Mouse (Mus musculus) CH12.LX (cell line): ENCODE data around the gene Cbx6. TPM values are rescaled to one million over a fixed set of nuclear protein-coding genes. Genes with fewer than 3 reads are reported as not detected.

Experiments used
- DNase-seq: peaks from one replicate; pipeline ENCODE4 v3.0.0-alpha.2; 2013; ENCODE audit errors: extremely low read depth
- H3K27ac ChIP-seq: 2 replicates; pipeline ENCODE4 v1.5.1; 2012; ENCODE audit warnings: low read depth, mild to moderate bottlenecking, control low read depth, moderate library complexity; ENCODE audit not compliant: insufficient read depth
- H3K27me3 ChIP-seq: replicated peaks from 2 replicates; pipeline ENCODE3; 2012; ENCODE audit warnings: inconsistent platforms
- H3K36me3 ChIP-seq, 2 experiments: replicated peaks in 1 of 2; 2 replicates each; pipeline versions ENCODE3 to v1.6.1; 2012; ENCODE audit warnings: inconsistent platforms in 1 of 2, low read length in 1 of 2, mild to moderate bottlenecking in 1 of 2, mixed read lengths in 1 of 2, moderate library complexity in 1 of 2; ENCODE audit not compliant: control insufficient read depth in 1 of 2, insufficient read depth in 1 of 2
- H3K4me1 ChIP-seq, 2 experiments: 2 replicates each; pipeline ENCODE4 v1.6.1; 2012; ENCODE audit warnings: inconsistent platforms in 1 of 2, moderate library complexity in 1 of 2; ENCODE audit not compliant: insufficient read depth in 2 of 2, control insufficient read depth in 1 of 2
- H3K4me2 ChIP-seq: 2 replicates; pipeline ENCODE4 v1.6.1; 2012; ENCODE audit warnings: low read depth, mild to moderate bottlenecking, control low read depth; ENCODE audit not compliant: poor library complexity, insufficient read depth, severe bottlenecking
- H3K4me3 ChIP-seq, 3 experiments: fragments of 150-350 bp in 1 of 3; sonication (generic) in 1 of 3; replicated peaks in 1 of 3; 2 replicates each; pipeline versions ENCODE3 to v1.5.1; 2011 to 2012; ENCODE audit warnings: low read depth in 2 of 3, low read length in 2 of 3, mild to moderate bottlenecking in 2 of 3, moderate library complexity in 2 of 3, control low read depth in 1 of 3, improper control_type of control experiment in 1 of 3, inconsistent platforms in 1 of 3, mixed read lengths in 1 of 3; ENCODE audit not compliant: poor library complexity in 1 of 3
- H3K79me2 ChIP-seq: replicated peaks from 2 replicates; pipeline ENCODE4 v1.6.1; 2012; ENCODE audit warnings: mild to moderate bottlenecking, moderate library complexity; ENCODE audit not compliant: control insufficient read depth, poor library complexity, insufficient read depth, severe bottlenecking; ENCODE audit errors: extremely low read depth
- H3K9ac ChIP-seq: 2 replicates; pipeline ENCODE4 v1.6.1; 2012; ENCODE audit warnings: low read depth, mild to moderate bottlenecking, control low read depth, moderate library complexity; ENCODE audit not compliant: insufficient read depth
- H3K9me3 ChIP-seq: replicated peaks from 2 replicates; pipeline ENCODE3; 2012; ENCODE audit warnings: low read length, inconsistent platforms, mixed read lengths
- BHLHE40 ChIP-seq: IDR thresholded peaks from 2 replicates; pipeline ENCODE4 v1.6.1; 2011; ENCODE audit warnings: mild to moderate bottlenecking, low read depth, low read length, improper control_type of control experiment
- CTCF ChIP-seq, 2 experiments: IDR thresholded peaks in 1 of 2; conservative IDR thresholded peaks in 1 of 2; 2 replicates each; pipeline ENCODE4 v1.5.1; 2011 to 2012; ENCODE audit warnings: low read depth in 2 of 2, low read length in 2 of 2, improper control_type of control experiment in 1 of 2, inconsistent platforms in 1 of 2, mild to moderate bottlenecking in 1 of 2, moderate library complexity in 1 of 2
- E2F4 ChIP-seq: IDR thresholded peaks from 2 replicates; pipeline ENCODE4 v1.6.1; 2011; ENCODE audit warnings: low read depth, low read length, improper control_type of control experiment; ENCODE audit not compliant: insufficient replicate concordance
- ELF1 ChIP-seq: IDR thresholded peaks from 2 replicates; pipeline ENCODE4 v1.6.1; 2014; ENCODE audit warnings: low read depth, mild to moderate bottlenecking, inconsistent platforms, low read length, improper control_type of control experiment
- ETS1 ChIP-seq: conservative IDR thresholded peaks from 2 replicates; pipeline ENCODE4 v1.6.1; 2012; ENCODE audit warnings: low read depth, mild to moderate bottlenecking, inconsistent platforms, low read length, improper control_type of control experiment, moderate library complexity
- IRF4 ChIP-seq: IDR thresholded peaks from 2 replicates; pipeline ENCODE4 v1.6.1; 2014; ENCODE audit warnings: low read depth, mild to moderate bottlenecking, inconsistent platforms, low read length, improper control_type of control experiment
- JUND ChIP-seq: conservative IDR thresholded peaks from 2 replicates; pipeline ENCODE4 v1.6.1; 2011; ENCODE audit warnings: low read depth, low read length, improper control_type of control experiment
- KAT2A ChIP-seq: IDR thresholded peaks from 2 replicates; pipeline ENCODE4 v1.6.1; 2012; ENCODE audit warnings: low read length, improper control_type of control experiment, inconsistent platforms; ENCODE audit not compliant: insufficient replicate concordance
- MAFK ChIP-seq: IDR thresholded peaks from 2 replicates; pipeline ENCODE4 v1.6.1; 2011; ENCODE audit warnings: low read length, improper control_type of control experiment; ENCODE audit not compliant: insufficient replicate concordance
- MYC ChIP-seq: IDR thresholded peaks from 2 replicates; pipeline ENCODE4 v1.6.1; 2011; ENCODE audit warnings: low read depth, mild to moderate bottlenecking, improper control_type of control experiment, low read length
- NELFE ChIP-seq: IDR thresholded peaks from 2 replicates; pipeline ENCODE4 v1.6.1; 2011; ENCODE audit warnings: low read depth, low read length, improper control_type of control experiment
- PAX5 ChIP-seq: IDR thresholded peaks from 2 replicates; pipeline ENCODE4 v1.6.1; 2012; ENCODE audit warnings: low read length, inconsistent platforms, mixed read lengths
- POLR2A ChIP-seq: IDR thresholded peaks from 2 replicates; pipeline ENCODE4 v1.6.1; 2011; ENCODE audit warnings: low read depth, mild to moderate bottlenecking, improper control_type of control experiment, low read length
- POLR2AphosphoS2 ChIP-seq: IDR thresholded peaks from 2 replicates; pipeline ENCODE4 v1.6.1; 2011; ENCODE audit warnings: low read depth, low read length, improper control_type of control experiment
- RAD21 ChIP-seq: IDR thresholded peaks from 2 replicates; pipeline ENCODE4 v1.6.1; 2011; ENCODE audit warnings: low read depth, mild to moderate bottlenecking, low read length, improper control_type of control experiment, moderate library complexity
- RCOR1 ChIP-seq: conservative IDR thresholded peaks from 2 replicates; pipeline ENCODE4 v1.6.1; 2012; ENCODE audit warnings: low read depth, mild to moderate bottlenecking, inconsistent platforms, low read length, improper control_type of control experiment
- SIN3A ChIP-seq: IDR thresholded peaks from 2 replicates; pipeline ENCODE4 v1.6.1; 2012; ENCODE audit warnings: low read length, improper control_type of control experiment, inconsistent platforms
- TBP ChIP-seq: conservative IDR thresholded peaks from 2 replicates; pipeline ENCODE4 v1.6.1; 2011; ENCODE audit warnings: low read depth, low read length, improper control_type of control experiment
- UBTF ChIP-seq: IDR thresholded peaks from 2 replicates; pipeline ENCODE4 v1.6.1; 2012; ENCODE audit warnings: low read depth, mild to moderate bottlenecking, inconsistent platforms, low read length, improper control_type of control experiment, moderate library complexity
- USF1 ChIP-seq: IDR thresholded peaks from 2 replicates; pipeline ENCODE4 v1.6.1; 2014; ENCODE audit warnings: low read depth, mild to moderate bottlenecking, inconsistent platforms, low read length, improper control_type of control experiment
- USF2 ChIP-seq: conservative IDR thresholded peaks from 2 replicates; pipeline ENCODE4 v1.6.1; 2011; ENCODE audit warnings: low read depth, low read length, improper control_type of control experiment
- ZKSCAN1 ChIP-seq: IDR thresholded peaks from 2 replicates; pipeline ENCODE4 v1.6.1; 2012; ENCODE audit warnings: low read depth, inconsistent platforms, low read length, improper control_type of control experiment, borderline replicate concordance
- ZMIZ1 ChIP-seq: IDR thresholded peaks from 2 replicates; pipeline ENCODE4 v1.6.1; 2012; ENCODE audit warnings: low read depth, mild to moderate bottlenecking, inconsistent platforms, low read length, improper control_type of control experiment
- dilution Hi-C: fragments of 300-500 bp; cut with MboI; formaldehyde crosslinking; loops from 2 replicates; pipeline ENCODE4 v1.14.3; 2020; ENCODE audit warnings: low sequenced_read_pairs; ENCODE audit not compliant: extremely low pct_unique_long_range_greater_than_20kb, extremely low pct_ligation_motif_present
- in situ Hi-C: fragments of 300-500 bp; cut with MboI; formaldehyde crosslinking; loops from 3 replicates; pipeline ENCODE4 v1.14.3; 2019; ENCODE audit warnings: low sequenced_read_pairs, low pct_ligation_motif_present, low pct_unique_long_range_greater_than_20kb, mixed read lengths
- polyA plus RNA-seq: library from polyadenylated mRNA; unstranded; fragments of >175 nt; gene quantifications from 2 replicates; pipeline ENCODE4 v1.2.1, GENCODE M21; 2012; ENCODE audit warnings: low read depth; ENCODE audit not compliant: insufficient read length
- total RNA-seq, 2 experiments: library from RNA; depleted of rRNA; stranded (reverse); fragments of 300-350 nt in 1 of 2; fragments of >200 nt in 1 of 2; gene quantifications; 2 replicates each; pipeline ENCODE4 v1.2.3; 2012 to 2014

Cbx6 gene
- total and polyA plus RNA-seq, 3 experiments = 11.1 to 40.7 (median 29.9) TPM

DNA sequence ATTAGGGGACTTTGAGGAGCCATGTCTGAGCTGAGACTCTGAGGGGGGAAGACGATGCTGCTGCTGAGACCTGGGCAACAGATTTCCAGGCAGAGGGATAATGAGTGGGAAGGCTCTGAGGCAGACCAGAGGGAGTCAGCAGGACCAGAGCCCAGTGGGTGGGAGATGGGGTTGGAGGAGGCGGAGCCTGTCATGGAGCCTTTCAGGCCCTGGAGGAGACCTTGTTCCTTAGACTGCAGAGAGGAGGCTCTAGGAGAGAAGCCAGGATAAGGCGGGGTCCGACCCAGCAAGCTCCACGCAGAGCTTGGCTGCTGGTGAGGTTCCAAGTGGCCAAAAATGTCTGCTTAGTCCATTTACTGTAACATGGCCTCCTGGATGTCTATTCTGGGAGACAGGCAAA is 12.6 kb upstream of the Cbx6 start:
- H3K9ac ChIP-seq = no peak overlapping the region
- H3K79me2 ChIP-seq = no peaks in the 10 kb centered on the region
- H3K4me2 ChIP-seq = no peak overlapping the region
- H3K4me1 ChIP-seq = peaks cover 0 to 4% of the 10 kb centered on the region in 2 experiments; a peak in 1 of 4 replicates
- in situ Hi-C loops = no loop called here
- no peak for TF ChIP-seq ETS1
- no peaks in the 10 kb centered on the region for H3K36me3 ChIP-seq
- dilution Hi-C loops = no loop called here
- H3K4me3 ChIP-seq = no peak overlapping the region
- no peak overlapping the region for H3K27ac ChIP-seq
- peaks cover 3% of the 10 kb centered on the region for H3K27me3 ChIP-seq
- peaks cover 9% of the 10 kb centered on the region for H3K9me3 ChIP-seq
- DNase-seq = no peak

DNA sequence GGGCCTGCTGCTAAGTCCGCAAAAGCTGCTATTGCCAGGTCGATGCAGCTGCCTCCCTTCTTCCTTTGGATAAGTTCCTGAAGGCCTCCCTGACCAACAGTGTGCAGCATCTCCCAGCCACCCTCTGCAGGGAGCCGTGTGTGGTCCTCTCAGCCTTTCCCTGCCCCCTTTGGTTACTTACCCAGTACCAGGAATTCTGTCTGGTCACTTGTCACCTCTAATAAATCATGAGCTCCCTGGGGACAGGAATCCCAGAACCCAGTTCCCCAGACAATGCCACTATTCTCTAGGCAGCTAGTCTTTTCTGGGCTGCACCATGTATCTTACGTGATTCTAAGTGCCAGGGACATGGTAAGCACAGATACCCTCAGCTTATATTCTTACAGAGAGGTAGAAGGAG is 11.5 kb upstream of the Cbx6 start:
- Histone ChIP-seq H3K27me3 (peaks cover 8% of the 10 kb centered on the region), H3K9ac (no peak overlapping the region), H3K36me3 (no peaks in the 10 kb centered on the region), H3K4me2 (no peak overlapping the region), H3K27ac (no peak overlapping the region), H3K9me3 (peaks cover 9% of the 10 kb centered on the region), H3K79me2 (no peaks in the 10 kb centered on the region), H3K4me3 (no peak overlapping the region), H3K4me1 (peaks cover 3 to 4% of the 10 kb centered on the region in 2 experiments; a peak in 1 of 4 replicates)
- TF ChIP-seq ZKSCAN1 (no peak), SIN3A (no peak), TBP (no peak), MAFK (no peak), POLR2AphosphoS2 (no peak), NELFE (no peak), CTCF (conservative IDR thresholded peaks at IDR 0.05 in 1 of 2, IDR thresholded peaks at IDR 0.05 in 1 of 2; ENCODE audit: low read depth in 2 of 2, low read length in 2 of 2) (no peak), KAT2A (no peak), USF2 (no peak)
- in situ Hi-C loops = no loop called here
- dilution Hi-C loops = no loop called here
- DNase-seq = no peak

DNA sequence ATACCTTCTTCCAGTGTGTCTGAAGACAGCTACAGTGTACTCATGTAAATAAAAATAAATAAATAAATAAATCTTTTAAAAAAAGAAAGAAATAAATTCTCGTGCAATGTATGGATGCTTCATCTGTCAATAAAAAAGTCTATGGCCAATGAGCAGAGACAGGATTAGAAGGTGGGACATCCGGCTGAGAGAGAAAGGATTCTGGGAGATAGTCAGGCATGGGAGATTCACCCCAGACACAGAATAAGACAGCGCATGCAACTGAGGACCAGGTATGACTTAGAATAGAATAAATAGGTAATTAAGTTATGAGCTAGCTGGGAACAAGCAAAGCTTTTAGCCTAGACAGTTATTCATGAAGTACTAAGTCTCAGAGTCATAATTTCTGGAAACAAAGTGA is 8.5 kb upstream of the Cbx6 start:
- H3K9ac ChIP-seq = no peak overlapping the region
- H3K4me1 ChIP-seq = peaks cover 6 to 13% of the 10 kb centered on the region in 2 experiments; a peak in 3 of 4 replicates
- H3K27ac ChIP-seq = no peak overlapping the region
- no peaks in the 10 kb centered on the region for H3K36me3 ChIP-seq
- dilution Hi-C loops = no loop called here
- no peak overlapping the region for H3K4me2 ChIP-seq
- peaks cover 9% of the 10 kb centered on the region for H3K27me3 ChIP-seq
- H3K9me3 ChIP-seq = no peaks in the 10 kb centered on the region
- no peak for DNase-seq
- no peak overlapping the region for H3K4me3 ChIP-seq
- in situ Hi-C loops = no loop called here
- H3K79me2 ChIP-seq = no peaks in the 10 kb centered on the region
- TF ChIP-seq ZKSCAN1 (no peak), POLR2A (no peak), RCOR1 (no peak), BHLHE40 (no peak), UBTF (no peak), KAT2A (no peak), ELF1 (no peak), E2F4 (no peak), JUND (no peak), RAD21 (no peak), ZMIZ1 (no peak), USF1 (no peak), PAX5 (no peak), MYC (no peak), USF2 (no peak), IRF4 (no peak), ETS1 (no peak)
- TF ChIP-seq, all 38 proteins: peak for 0
